1 mouse cellular context compared by ENCODE assay signal in the genomic region with DNA sequence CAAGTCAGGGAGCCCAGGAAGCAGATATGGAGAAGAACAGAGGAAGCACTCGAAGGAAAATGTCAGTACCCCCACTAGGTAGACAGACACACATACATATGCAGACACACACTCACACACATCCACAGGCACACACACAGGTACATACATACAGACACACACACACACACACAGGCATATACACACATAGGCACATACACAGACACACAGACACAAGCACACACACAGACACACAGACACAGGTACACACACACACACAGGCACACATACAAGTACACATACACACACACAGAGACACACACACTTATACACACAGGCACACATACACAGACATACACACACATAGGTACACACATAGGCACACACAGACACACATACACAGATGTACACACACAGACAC.
A peak's percentile ranks its signal among the peaks of the same experiment; 100 is the strongest.
TF ChIP-seq lines count a peak whose summit lies in the region.

No protein-coding gene starts in this region.

TF ChIP-seq in MEL, 35 proteins besides CTCF, POLR2A, EP300 and RAD21:
- no peak for TF ChIP-seq NRF1 (IDR thresholded peaks at IDR 0.05; ENCODE audit: insufficient read depth, low read depth, low read length, poor library complexity, severe bottlenecking)
- TF ChIP-seq POLR2AphosphoS5 (IDR thresholded peaks at IDR 0.05; ENCODE audit: borderline replicate concordance, low read depth, low read length) = peak; percentile 76; the same call in 1 of the 2 replicates
